Mouse (Mus musculus) neural tube, postnatal 0 days (tissue): ENCODE measurements around the gene Scube3. TPM values are rescaled to one million over a fixed set of nuclear protein-coding genes. Genes with fewer than 3 reads are reported as not detected.

ENCODE experiments used
- polyA plus RNA-seq: library from polyadenylated mRNA; unstranded; fragments of >200 nt; fragmentation: Nextera tagmentation; extraction: Ambion mirVana; gene quantifications from 2 replicates; pipeline ENCODE4 v1.2.1, GENCODE M21; 2015

Scube3 gene
- 2.2 and 2.4 TPM in 2 replicates for polyA plus RNA-seq

DNA sequence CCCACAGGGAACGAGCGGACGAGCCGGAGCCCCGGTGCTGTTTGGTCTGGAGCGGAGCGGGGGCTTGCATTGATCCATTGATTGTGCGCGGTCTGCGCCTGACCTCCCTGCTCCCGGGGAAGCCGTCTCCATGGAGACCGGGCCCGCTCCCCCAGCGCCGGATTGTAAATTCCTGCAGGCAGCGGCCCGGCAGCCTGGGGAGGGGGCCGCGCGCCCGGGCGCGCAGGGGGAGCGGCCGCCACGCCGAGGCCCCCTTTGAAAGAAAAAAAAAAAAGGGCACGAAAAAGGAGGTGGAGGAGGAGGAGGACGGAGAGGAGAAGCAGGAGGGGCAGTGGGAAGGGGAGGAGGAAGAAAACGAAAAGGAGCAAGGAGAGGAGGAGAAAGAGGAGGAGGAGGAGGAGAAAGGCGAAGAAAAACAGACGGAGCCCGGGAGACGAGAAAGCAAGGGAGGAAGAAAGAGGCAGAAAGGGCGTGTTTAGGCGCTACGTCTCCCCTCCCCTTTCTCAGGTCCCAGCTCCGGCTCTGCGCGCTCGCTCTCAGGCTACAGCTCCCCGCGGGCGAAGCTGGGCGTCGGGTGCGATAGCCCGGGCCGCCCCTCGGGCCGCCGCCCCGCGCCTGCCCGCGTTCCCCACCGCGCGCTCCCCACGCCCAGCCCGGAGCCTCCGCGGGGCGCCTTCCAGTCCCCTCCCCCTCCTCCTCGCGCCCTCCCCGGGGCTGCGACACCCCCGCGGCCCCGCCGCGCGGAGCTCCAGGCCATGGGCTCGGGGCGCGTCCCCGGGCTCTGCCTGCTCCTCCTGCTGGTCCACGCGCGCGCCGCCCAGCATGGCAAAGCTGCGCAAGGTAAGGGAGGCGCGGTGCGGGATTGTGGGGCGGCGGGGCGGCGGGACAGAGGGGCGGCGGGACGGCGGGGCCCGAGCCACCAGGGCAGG lies at the start of gene Scube3:
Scube3 (plus strand) TSS at position 371 of the 929 bp plus-strand sequence.

DNA sequence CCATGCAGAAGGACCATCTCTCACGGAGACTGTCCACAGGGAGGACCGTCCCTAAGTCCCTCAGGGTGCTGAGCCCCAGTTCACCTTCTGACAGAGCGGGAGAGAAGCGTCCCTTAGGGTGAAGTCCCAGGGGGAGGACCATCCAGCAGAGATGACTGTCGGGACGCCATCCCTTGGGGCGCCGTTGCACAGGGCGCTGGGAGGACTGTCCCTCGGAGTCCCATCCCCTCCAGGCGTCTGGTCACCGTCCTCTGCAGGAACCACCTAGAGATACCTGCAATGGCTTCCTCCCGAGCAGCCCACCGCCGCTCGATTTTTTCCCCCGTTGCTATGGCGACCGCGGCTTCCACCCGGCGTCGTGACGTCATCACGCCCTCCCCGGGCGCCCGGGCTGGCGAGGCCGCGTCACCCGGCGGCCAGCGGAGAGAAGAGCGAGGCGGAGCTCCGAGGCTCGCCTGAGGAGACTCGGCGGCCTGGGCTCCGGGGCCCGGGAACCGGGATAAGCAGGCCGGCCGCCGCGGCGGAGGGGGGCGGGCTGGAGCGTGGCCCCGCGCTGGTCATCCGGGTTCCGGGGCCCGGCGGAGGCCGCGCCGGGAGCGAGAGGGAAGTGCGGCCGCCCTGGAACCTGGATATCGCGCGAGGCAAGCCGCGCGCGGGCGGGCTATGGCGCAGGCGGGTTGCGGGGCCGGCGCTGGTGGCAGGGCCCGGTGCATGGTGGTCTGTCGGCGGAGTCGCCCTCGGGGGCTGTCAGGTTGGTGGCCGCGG lies 35.0 kb downstream of the Scube3 start, which contains the start of gene Zfp523:
Zfp523 (plus strand) TSS at position 355 of the 765 bp plus-strand sequence.

DNA sequence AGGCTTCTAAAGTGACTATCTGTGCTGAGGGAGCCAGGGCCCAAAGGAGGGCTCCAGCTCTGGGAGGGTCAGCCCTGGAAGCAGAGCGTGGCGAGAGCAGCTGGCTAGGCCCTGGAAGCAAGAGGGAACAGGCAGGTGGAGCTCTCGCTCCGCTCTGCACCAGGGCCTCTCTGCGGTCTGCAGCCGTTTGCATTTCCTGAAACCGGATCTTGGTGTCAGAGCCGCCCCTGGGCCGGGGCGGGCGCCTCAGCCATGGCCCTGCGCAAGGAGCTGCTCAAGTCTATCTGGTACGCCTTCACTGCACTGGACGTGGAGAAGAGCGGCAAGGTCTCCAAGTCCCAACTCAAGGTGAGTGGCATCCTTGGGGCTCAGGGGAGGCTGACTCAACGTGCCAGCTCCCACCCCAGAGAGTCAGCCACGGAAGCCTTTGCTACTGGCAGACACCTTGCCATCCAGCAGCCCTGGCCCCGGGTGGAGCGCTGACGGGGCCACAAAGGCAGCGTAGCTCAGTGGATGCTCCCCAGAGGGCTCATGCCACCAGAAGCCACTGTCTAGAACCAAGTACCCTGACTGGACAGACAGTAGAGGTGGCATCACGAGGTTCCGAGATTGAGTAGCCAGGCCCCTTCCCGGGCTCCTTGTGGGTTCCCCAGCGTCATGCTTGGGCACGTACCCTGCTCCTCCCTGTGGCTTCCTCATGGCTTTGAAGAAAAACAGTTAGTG lies 65.8 kb downstream of the Scube3 start, which contains the start of gene Def6:
Def6 (plus strand) TSS at position 188 of the 723 bp plus-strand sequence.

Other genes starting within 250 kb of the Scube3 start
- 29.2 and 37.0 TPM in 2 replicates for gene Anks1, start 232.8 kb upstream of the Scube3 start, polyA plus RNA-seq
- 45.6 and 47.3 TPM in 2 replicates for gene Taf11, start 232.3 kb upstream of the Scube3 start, polyA plus RNA-seq
- 1.7 and 1.9 TPM in 2 replicates for gene Tcp11, start 61.5 kb upstream of the Scube3 start, polyA plus RNA-seq
- gene Zfp523, start 35.0 kb downstream of the Scube3 start, polyA plus RNA-seq: 38.0 and 48.7 TPM in 2 replicates
- 8.6 and 11.8 TPM in 2 replicates for gene Def6, start 65.6 kb downstream of the Scube3 start, polyA plus RNA-seq
- 1.7 and 2.4 TPM in 2 replicates for gene Ppard, start 90.6 kb downstream of the Scube3 start, polyA plus RNA-seq
- 26.3 and 29.9 TPM in 2 replicates for gene Fance, start 171.4 kb downstream of the Scube3 start, polyA plus RNA-seq
- 365 and 370 TPM in 2 replicates for gene Rpl10a, start 186.3 kb downstream of the Scube3 start, polyA plus RNA-seq
- 1.6 and 1.8 TPM in 2 replicates for gene Tead3, start 208.7 kb downstream of the Scube3 start, polyA plus RNA-seq
- 1.1 and 1.2 TPM in 2 replicates for gene Tulp1, start 223.1 kb downstream of the Scube3 start, polyA plus RNA-seq